Mouse (Mus musculus) hindbrain, embryonic 14.5 days (tissue): Measurements from ENCODE around the gene Sh3kbp1. TPM values are rescaled to one million over a fixed set of nuclear protein-coding genes. Genes with fewer than 3 reads are reported as not detected.

ENCODE experiments used
- ATAC-seq: fragments of 200-750 bp; cut with Nextera tagmentation; 2 replicates; pipeline ENCODE4 v1.8.0; 2017; ENCODE audit warnings: moderate number of reproducible peaks, mild to moderate bottlenecking, moderate TSS enrichment, moderate library complexity; ENCODE audit not compliant: low FRiP score
- DNase-seq: peaks from one replicate; pipeline ENCODE4 v3.0.0-alpha.2; 2015; ENCODE audit warnings: low spot score
- H3K27ac ChIP-seq: fragments of 300-500 bp; sonication (generic); 2 replicates; pipeline ENCODE4 v1.5.1; 2014; ENCODE audit warnings: mild to moderate bottlenecking, moderate library complexity
- H3K27me3 ChIP-seq: fragments of 300-500 bp; sonication (generic); 2 replicates; pipeline ENCODE4 v1.6.1; 2014; ENCODE audit warnings: mild to moderate bottlenecking, low read length, mixed read lengths; ENCODE audit not compliant: control insufficient read depth, insufficient read depth
- H3K36me3 ChIP-seq: fragments of 300-500 bp; sonication (generic); replicated peaks from 2 replicates; pipeline ENCODE4 v1.6.1; 2014; ENCODE audit not compliant: control insufficient read depth, insufficient read depth
- H3K4me1 ChIP-seq: fragments of 300-500 bp; sonication (generic); replicated peaks from 2 replicates; pipeline ENCODE4 v1.6.1; 2014; ENCODE audit warnings: antibody characterized with exemption, low read length, mixed read lengths; ENCODE audit not compliant: control insufficient read depth, insufficient read depth
- H3K4me2 ChIP-seq: fragments of 300-500 bp; sonication (generic); replicated peaks from 2 replicates; pipeline ENCODE4 v1.6.1; 2014; ENCODE audit warnings: mild to moderate bottlenecking, moderate library complexity
- H3K4me3 ChIP-seq: fragments of 300-500 bp; sonication (generic); replicated peaks from 2 replicates; pipeline ENCODE4 v1.5.1; 2014; ENCODE audit warnings: mild to moderate bottlenecking, low read length
- H3K9ac ChIP-seq: fragments of 300-500 bp; sonication (generic); 2 replicates; pipeline ENCODE4 v1.6.1; 2014
- H3K9me3 ChIP-seq: fragments of 300-500 bp; sonication (generic); 2 replicates; pipeline ENCODE4 v1.6.1; 2016; ENCODE audit warnings: low read length; ENCODE audit not compliant: control insufficient read depth
- WGBS: fragments of 180-500 bp; shearing (Covaris S2); extraction: QIAGEN DNeasy Blood & Tissue Kit; methylation state at CpG from one replicate; pipeline ENCODE4 v1.1.7; 2014; 5-methylcytosine and 5-hydroxymethylcytosine counted together
- polyA plus RNA-seq: library from polyadenylated mRNA; unstranded; fragments of >200 nt; fragmentation: Nextera tagmentation; extraction: Ambion mirVana; gene quantifications from 2 replicates; pipeline ENCODE4 v1.2.1, GENCODE M21; 2014

The Sh3kbp1 gene
- polyA plus RNA-seq, 1 experiment from 2014 or later, result 53.4 TPM

GRCm38 (mm10) chrX:159778787-159779186 lies 151.7 kb downstream of the Sh3kbp1 start:
- H3K4me3 ChIP-seq, result no peak overlapping the region
- ATAC-seq (no peak), DNase-seq (no peak)
- 92% methylated on average over 1 of the region's 1 CpGs for WGBS
- no peak overlapping the region for H3K4me2 ChIP-seq
- 0 out of 2 replicates have a peak, but pooled peaks cover 13% of the 10 kb centered on the region for H3K27me3 ChIP-seq
- no peaks in the 10 kb centered on the region for H3K4me1 ChIP-seq
- H3K9ac ChIP-seq, result no peak overlapping the region
- H3K9me3 ChIP-seq, result no peaks in the 10 kb centered on the region
- no peaks in the 10 kb centered on the region for H3K36me3 ChIP-seq
- no peak overlapping the region for H3K27ac ChIP-seq

DNA sequence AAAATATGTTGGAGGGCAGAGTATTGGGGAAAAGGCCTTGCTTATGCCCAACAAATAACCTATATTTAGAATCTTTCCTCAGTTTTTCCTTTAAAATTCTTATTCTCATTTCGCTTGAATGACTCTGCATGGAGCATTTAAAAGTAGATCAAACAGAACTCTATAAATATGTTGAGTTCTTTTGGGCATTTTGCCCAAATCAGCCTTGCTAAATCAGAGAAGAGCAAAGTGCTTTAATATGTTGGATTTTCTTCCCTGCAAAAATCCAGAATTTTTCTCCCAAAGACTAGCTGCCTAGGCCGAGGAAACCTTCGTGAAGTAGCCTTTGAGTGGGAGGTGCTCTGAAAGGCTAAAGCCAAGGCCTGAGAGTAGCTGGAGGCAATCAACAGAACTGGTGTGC lies 163.4 kb downstream of the Sh3kbp1 start:
- Histone ChIP-seq H3K9me3 (no peaks in the 10 kb centered on the region), H3K36me3 (no peaks in the 10 kb centered on the region), H3K4me1 (no peaks in the 10 kb centered on the region), H3K27me3 (peaks cover 7% of the 10 kb centered on the region; the same call in 1 of the 2 replicates), H3K9ac (no peak overlapping the region), H3K27ac (no peak overlapping the region), H3K4me3 (no peak overlapping the region), H3K4me2 (no peak overlapping the region)
- ATAC-seq (no peak), DNase-seq (no peak)
- 81% methylated on average over 3 of the region's 3 CpGs for WGBS

- no peak for ATAC-seq
- 76% methylated on average over 2 of the region's 2 CpGs for WGBS
Measured at GRCm38 (mm10) chrX:159795603-159796002, 168.5 kb downstream of the Sh3kbp1 start.

DNA sequence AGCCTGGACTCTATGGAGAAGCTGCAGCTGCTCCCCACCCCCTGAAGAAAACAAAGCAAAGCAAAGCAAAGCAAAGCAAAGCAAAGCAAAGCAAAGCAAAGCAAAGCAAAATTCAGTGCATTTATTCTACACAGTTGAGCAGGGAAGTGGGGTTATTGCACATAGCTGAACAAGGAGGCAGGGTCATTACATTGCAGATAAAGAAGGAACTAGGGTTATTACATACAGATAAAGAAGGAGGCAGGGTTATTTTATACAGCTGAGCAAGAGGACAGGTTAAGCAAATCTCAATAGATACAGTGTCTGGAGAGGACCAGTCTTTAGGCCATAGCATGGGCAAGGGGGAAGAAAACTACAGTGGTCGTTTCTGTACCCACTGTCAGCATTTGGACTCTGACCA lies 177.3 kb downstream of the Sh3kbp1 start:
- Histone ChIP-seq H3K27ac (no peak overlapping the region), H3K27me3 (peaks cover 12% of the 10 kb centered on the region; the same call in 1 of the 2 replicates), H3K9ac (no peak overlapping the region), H3K36me3 (no peaks in the 10 kb centered on the region), H3K4me3 (no peak overlapping the region), H3K9me3 (no peaks in the 10 kb centered on the region), H3K4me1 (no peaks in the 10 kb centered on the region), H3K4me2 (no peak overlapping the region)
- 88% methylated on average over 1 of the region's 1 CpGs for WGBS
- DNase-seq (no peak), ATAC-seq (no peak)

More at GRCm38 (mm10) chrX:159795603-159796002, 168.5 kb downstream of the Sh3kbp1 start:
- Histone ChIP-seq H3K36me3 (no peaks in the 10 kb centered on the region), H3K4me1 (no peaks in the 10 kb centered on the region), H3K9me3 (no peaks in the 10 kb centered on the region), H3K4me3 (no peak overlapping the region), H3K4me2 (no peak overlapping the region), H3K27ac (no peak overlapping the region), H3K9ac (no peak overlapping the region), H3K27me3 (peaks cover 19% of the 10 kb centered on the region; the same call in 1 of the 2 replicates)
- DNase-seq, result no peak

DNA sequence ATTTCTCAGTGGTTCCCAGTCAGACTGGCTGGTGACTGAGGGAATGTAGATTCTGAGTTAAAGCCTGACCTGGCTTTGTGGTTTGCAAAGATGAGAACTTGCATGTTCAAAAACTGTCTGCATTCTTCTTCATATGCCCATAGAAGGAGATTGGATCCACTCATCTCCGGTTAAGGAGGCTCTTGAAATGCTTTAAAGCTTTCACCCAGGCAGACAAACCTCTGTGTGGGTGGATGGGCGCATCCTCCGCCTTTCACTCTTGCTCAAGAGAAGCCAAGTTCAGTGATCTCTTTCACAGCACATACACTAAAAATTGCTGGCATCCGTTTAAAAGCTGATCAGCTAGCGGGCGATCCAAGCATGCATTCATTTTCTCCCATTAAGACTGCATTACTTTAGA lies 182.4 kb downstream of the Sh3kbp1 start:
- DNase-seq (no peak), ATAC-seq (no peak)
- no peak overlapping the region for H3K27ac ChIP-seq
- no peaks in the 10 kb centered on the region for H3K4me1 ChIP-seq
- H3K36me3 ChIP-seq, result no peaks in the 10 kb centered on the region
- no peak overlapping the region for H3K4me2 ChIP-seq
- no peaks in the 10 kb centered on the region for H3K9me3 ChIP-seq
- H3K4me3 ChIP-seq, result no peak overlapping the region
- H3K9ac ChIP-seq, result no peak overlapping the region
- H3K27me3 ChIP-seq, result peaks cover 13% of the 10 kb centered on the region; the same call in 1 of the 2 replicates
- 84% methylated on average over 6 of the region's 6 CpGs for WGBS

GRCm38 (mm10) chrX:159810469-159810868 lies 183.4 kb downstream of the Sh3kbp1 start:
- no peaks in the 10 kb centered on the region for H3K4me1 ChIP-seq
- H3K4me2 ChIP-seq, result no peak overlapping the region
- peaks cover 15% of the 10 kb centered on the region for H3K27me3 ChIP-seq
- H3K27ac ChIP-seq, result no peak overlapping the region
- H3K4me3 ChIP-seq, result no peak overlapping the region
- no peaks in the 10 kb centered on the region for H3K9me3 ChIP-seq
- WGBS, result 86% methylated on average over 3 of the region's 3 CpGs
- H3K9ac ChIP-seq, result no peak overlapping the region
- DNase-seq (no peak), ATAC-seq (no peak)
- no peaks in the 10 kb centered on the region for H3K36me3 ChIP-seq

DNA sequence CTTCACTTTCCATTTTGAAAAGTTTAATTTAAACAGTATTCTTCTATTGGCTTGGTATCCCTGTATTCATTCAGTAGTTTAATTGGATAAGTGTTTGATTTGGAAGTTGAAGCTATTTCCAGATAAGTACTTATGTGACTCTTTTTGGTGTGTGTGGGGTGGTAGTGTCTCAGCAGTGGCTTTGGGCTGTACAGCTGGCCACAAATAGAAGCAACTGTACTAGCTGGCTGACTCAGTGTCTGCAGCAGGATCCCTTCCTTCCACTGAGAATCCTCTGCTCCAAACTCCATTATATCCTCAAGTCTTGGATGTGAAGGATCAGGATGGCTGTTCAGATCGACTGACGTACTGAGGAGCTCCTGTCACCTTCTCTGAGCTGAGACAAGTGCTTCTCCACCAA lies 190.4 kb downstream of the Sh3kbp1 start:
- no peak overlapping the region for H3K27ac ChIP-seq
- H3K4me3 ChIP-seq, result no peak overlapping the region
- ATAC-seq, result no peak
- no peaks in the 10 kb centered on the region for H3K9me3 ChIP-seq
- no peaks in the 10 kb centered on the region for H3K4me1 ChIP-seq
- no peak overlapping the region for H3K9ac ChIP-seq
- no peak overlapping the region for H3K4me2 ChIP-seq
- no peak for DNase-seq
- H3K27me3 ChIP-seq, result peaks cover 10% of the 10 kb centered on the region
- WGBS, result 95% methylated on average over 2 of the region's 2 CpGs
- no peaks in the 10 kb centered on the region for H3K36me3 ChIP-seq

DNA sequence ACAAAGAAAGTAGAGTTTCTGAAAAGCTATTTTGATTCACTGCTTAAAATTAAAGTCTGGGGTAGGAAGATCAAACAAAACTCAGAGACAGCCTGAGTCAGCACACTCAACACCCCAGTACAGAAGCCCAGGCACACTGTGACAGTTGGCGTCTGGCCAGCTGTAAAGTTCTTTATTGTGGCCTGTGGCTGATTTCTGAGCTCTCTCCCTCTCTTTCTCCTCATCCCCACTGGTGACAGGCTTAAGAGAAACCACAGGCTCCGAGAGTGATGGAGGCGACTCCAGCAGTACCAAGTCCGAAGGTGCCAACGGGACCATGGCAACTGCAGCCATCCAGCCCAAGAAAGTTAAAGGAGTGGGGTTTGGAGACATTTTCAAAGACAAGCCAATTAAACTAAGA lies 201.1 kb downstream of the Sh3kbp1 start:
- Histone ChIP-seq H3K27me3 (peaks cover 14% of the 10 kb centered on the region; the same call in 1 of the 2 replicates), H3K4me3 (no peak overlapping the region), H3K9ac (no peak overlapping the region), H3K9me3 (no peaks in the 10 kb centered on the region), H3K4me2 (no peak overlapping the region), H3K27ac (no peak overlapping the region), H3K36me3 (no peaks in the 10 kb centered on the region), H3K4me1 (peaks cover 7% of the 10 kb centered on the region; the same call in 1 of the 2 replicates)
- DNase-seq (no peak), ATAC-seq (peak; percentile 55; the same call in 1 of the 2 replicates)
- 71% methylated on average over 5 of the region's 5 CpGs for WGBS

GRCm38 (mm10) chrX:159829192-159829852 lies 202.2 kb downstream of the Sh3kbp1 start:
- 49% methylated on average over 6 of the region's 6 CpGs for WGBS
- Histone ChIP-seq H3K9me3 (no peaks in the 10 kb centered on the region), H3K4me2 (no peak overlapping the region), H3K4me1 (peaks cover 7% of the 10 kb centered on the region; the same call in 1 of the 2 replicates), H3K9ac (no peak overlapping the region), H3K4me3 (no peak overlapping the region), H3K27me3 (peaks cover 11% of the 10 kb centered on the region; the same call in 1 of the 2 replicates), H3K27ac (0 out of 2 replicates have a peak overlapping the region, but pooled peaks have one; percentile 5), H3K36me3 (no peaks in the 10 kb centered on the region)
- peak; percentile 47 for DNase-seq
- ATAC-seq, result peak; percentile 88
